8 mouse cellular contexts compared by ENCODE assay signal in genomic region chr1:152767749-152768488, GRCm38 (mm10). TPM values are rescaled to one million over a fixed set of nuclear protein-coding genes. Genes with fewer than 3 reads are reported as not detected.
A peak's percentile ranks its signal among the peaks of the same experiment; 100 is the strongest.
DNase-seq lines count a peak whose midpoint lies in the region; ATAC-seq lines count a peak whose summit lies in the region.

No protein-coding gene starts in this region.

- H3K27ac ChIP-seq in hindbrain, embryonic 14.5 days: no peak overlapping the region

- H3K9ac ChIP-seq in hindbrain, embryonic 14.5 days: peak overlapping the region; percentile 90

- ATAC-seq in hindbrain, embryonic 14.5 days (ENCODE audit: low FRiP score): peak; percentile 22; the same call in 1 of the 2 replicates

- H3K4me3 ChIP-seq in hindbrain, embryonic 14.5 days (replicated peaks; ENCODE audit: low read length): peak overlapping the region; percentile 94

- WGBS in hindbrain, embryonic 14.5 days: 6% methylated on average over 5 of the region's 5 CpGs

- H3K27me3 ChIP-seq in hindbrain, embryonic 14.5 days (ENCODE audit: control insufficient read depth, insufficient read depth, low read length): no peaks in the 10 kb centered on the region

- peaks cover 39% of the 10 kb centered on the region for H3K36me3 ChIP-seq in hindbrain, embryonic 14.5 days (replicated peaks; ENCODE audit: control insufficient read depth, insufficient read depth)

- H3K4me2 ChIP-seq in hindbrain, embryonic 14.5 days (replicated peaks): peak overlapping the region; percentile 79

- DNase-seq in T-cell, adult 2 months (ENCODE audit: low spot score): peak; percentile 84
- peak; percentile 65 to 86 for DNase-seq in cerebellum, postnatal 4 days (ENCODE audit: low spot score in 2 of 2)
- DNase-seq in frontal cortex, postnatal 36 days (ENCODE audit: low spot score in 2 of 2): peak; percentile 78 to 91
- peak; percentile 90 for DNase-seq in hindbrain, embryonic 14.5 days (ENCODE audit: low spot score)
- DNase-seq in layer of hippocampus, postnatal 25 days (ENCODE audit: extremely low spot score in 1 of 2, low spot score in 1 of 2): peak; percentile 77 to 92
- peak; percentile 87 for DNase-seq in lung, postnatal 14 days
- peak; percentile 61 for DNase-seq in retina, adult 2 months (ENCODE audit: low read depth, low spot score)
- peak; percentile 84 for DNase-seq in thymus, postnatal 4 days

- no peaks in the 10 kb centered on the region for H3K9me3 ChIP-seq in hindbrain, embryonic 14.5 days (ENCODE audit: control insufficient read depth, low read length)

- H3K4me1 ChIP-seq in hindbrain, embryonic 14.5 days (replicated peaks; ENCODE audit: control insufficient read depth, insufficient read depth, low read length): peaks cover 25% of the 10 kb centered on the region

RNA-seq across cellular contexts. Expression of gene Arpc5, which starts 1.6 kb away (rescaled TPM):
- 336 and 364 TPM in 2 replicates for polyA plus RNA-seq in hindbrain, embryonic 14.5 days (2014; fragmentation: Nextera tagmentation; extraction: Ambion mirVana)
- total RNA-seq in layer of hippocampus, postnatal 25 days (2021): 100 to 1,000 TPM; 219 to 220 TPM

RNA-seq across cellular contexts. Expression of gene Rgl1, which starts 1.8 kb away (rescaled TPM):
- 20.0 and 20.9 TPM in 2 replicates for polyA plus RNA-seq in hindbrain, embryonic 14.5 days (2014; fragmentation: Nextera tagmentation; extraction: Ambion mirVana)
- total RNA-seq in layer of hippocampus, postnatal 25 days (2021): 100 to 1,000 TPM; 109 to 111 TPM

RNA-seq across cellular contexts. Expression of gene Apobec4, which starts 17.6 kb away (rescaled TPM):
- polyA plus RNA-seq in hindbrain, embryonic 14.5 days (2014; fragmentation: Nextera tagmentation; extraction: Ambion mirVana): 0.20 TPM in 1 of 2 replicates, not detected in the other
- total RNA-seq in layer of hippocampus, postnatal 25 days (2021): not detected

RNA-seq across cellular contexts. Expression of gene Ncf2, which starts 32.1 kb away (rescaled TPM):
- polyA plus RNA-seq in hindbrain, embryonic 14.5 days (2014; fragmentation: Nextera tagmentation; extraction: Ambion mirVana): 2.2 and 3.6 TPM in 2 replicates
- 1 to 10 TPM; 3.5 to 3.7 TPM for total RNA-seq in layer of hippocampus, postnatal 25 days (2021)
